Mouse (Mus musculus): ENCODE data around the gene Cldn15.
"Not testable (repeated sequence)": the region's sequence is repeated elsewhere in the genome, so short reads cannot be mapped to it uniquely, and the experiment has no call there.

Gene Cldn15

GRCm38 (mm10) chr5:136966331-136966730 is at the start of gene Cldn15:
Gene Cldn15, plus strand, starts transcription at chr5:136966616.
- peak; percentile 78 for DNase-seq

GRCm38 (mm10) chr5:136917613-136918242 is 48.7 kb upstream of the Cldn15 start:
- DNase-seq = no peak

GRCm38 (mm10) chr5:136918655-136919472 is 47.6 kb upstream of the Cldn15 start:
- peak; percentile 85 for DNase-seq

- no peak for DNase-seq
Observed at GRCm38 (mm10) chr5:136919546-136920301, 46.7 kb upstream of the Cldn15 start.

GRCm38 (mm10) chr5:136922830-136923229 is 43.6 kb upstream of the Cldn15 start:
- no peak for DNase-seq

GRCm38 (mm10) chr5:136923751-136924478 is 42.5 kb upstream of the Cldn15 start:
- no peak for DNase-seq

DNA sequence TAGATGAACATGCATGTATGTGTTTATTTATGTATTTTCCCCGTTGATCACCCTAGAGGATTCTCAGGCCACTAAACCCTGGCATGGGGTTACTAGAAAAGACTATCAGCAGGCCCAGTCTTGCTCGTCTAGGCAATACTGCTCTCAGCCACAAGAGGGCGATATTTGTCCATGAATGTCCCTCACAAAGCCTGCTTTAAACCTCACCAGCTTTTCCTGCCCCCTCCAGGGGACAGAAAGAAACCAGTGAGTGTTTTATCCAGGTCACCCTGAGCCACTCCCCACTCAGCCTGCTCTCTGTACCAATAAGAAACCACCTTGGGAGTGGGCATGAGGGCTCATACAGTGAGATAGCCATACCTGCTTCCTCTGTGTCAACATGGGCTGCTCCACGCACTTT is 37.3 kb upstream of the Cldn15 start:
- peak; percentile 89 for DNase-seq

DNA sequence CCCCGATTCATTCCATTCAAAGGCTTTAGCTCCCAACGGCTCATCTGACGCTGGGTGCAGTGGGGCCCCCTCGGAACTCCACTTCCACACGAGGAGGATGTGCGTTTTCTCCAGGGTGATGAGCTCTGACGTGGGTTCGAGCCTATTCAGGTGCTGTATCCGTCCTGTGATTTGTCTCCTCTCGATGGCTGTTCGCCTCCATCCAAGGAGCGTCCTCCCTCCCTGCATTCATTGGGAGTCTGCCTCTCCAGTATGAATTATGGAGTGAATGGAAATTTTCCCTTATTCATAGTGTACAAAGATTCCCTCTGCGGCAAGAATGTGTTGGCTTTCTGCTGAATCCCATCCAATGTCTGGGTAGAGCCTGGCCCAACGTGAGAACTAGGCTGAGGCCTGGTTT is 34.5 kb upstream of the Cldn15 start:
- no peak for DNase-seq

GRCm38 (mm10) chr5:136932956-136933355 is 33.5 kb upstream of the Cldn15 start:
- DNase-seq = no peak

GRCm38 (mm10) chr5:136933930-136934329 is 32.5 kb upstream of the Cldn15 start:
- no peak for DNase-seq

DNA sequence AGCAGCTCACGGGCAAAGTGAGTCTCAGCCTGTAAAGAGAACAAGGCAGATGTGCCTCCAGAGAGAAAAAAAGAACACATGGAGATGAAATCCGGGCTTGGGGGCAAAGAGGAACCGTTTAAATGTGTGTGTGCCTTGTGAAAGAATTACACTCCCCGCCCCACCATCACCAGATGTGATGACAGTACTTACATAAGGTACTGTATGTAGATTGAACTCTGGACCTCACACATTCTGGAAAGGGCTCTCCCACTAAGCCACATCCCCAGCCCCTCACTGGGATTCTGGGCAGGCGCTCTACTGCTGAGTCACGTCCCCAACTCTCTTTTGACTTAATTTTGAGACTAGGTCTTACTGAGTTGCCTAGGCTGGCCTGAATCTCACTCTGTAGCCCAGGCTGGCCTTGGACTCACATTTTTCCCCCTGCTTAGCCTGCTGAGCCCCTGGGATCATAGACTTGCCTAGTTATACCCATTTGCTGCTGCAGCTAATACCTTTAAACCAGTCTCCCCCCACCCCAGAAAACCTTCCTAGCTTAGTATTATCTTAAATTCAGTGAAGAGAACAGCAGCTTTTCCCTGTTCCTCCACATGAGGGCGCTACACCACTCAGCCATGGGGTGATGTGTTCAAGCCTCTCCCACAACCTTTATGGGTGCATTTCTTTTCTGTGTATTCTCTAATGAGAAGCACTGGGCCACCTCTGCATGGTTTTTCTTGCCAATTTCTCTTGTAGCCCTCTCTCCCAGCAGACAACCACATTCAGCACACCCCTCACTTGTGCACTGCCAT is 30.3 kb upstream of the Cldn15 start:
- DNase-seq = no peak

DNA sequence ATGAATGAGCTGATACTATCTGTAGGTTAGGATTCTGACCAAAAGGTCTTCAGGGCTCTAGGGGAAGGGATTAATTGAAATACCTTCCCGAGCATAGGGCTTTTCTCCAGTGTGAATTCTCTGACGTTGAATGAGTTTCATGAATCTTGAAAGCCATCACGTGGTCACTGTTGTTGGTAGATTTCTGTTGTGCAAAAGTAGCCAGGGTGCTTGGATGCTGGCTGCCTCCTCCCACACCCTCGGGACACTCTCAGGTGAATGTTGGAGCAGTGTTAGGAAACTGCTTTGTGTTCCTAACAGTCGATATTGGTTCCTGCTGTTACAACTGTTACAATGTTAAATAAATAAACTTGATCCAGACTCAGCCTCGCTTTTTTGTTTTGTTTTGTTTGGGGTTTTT is 29.7 kb upstream of the Cldn15 start:
- no peak for DNase-seq

- peak; percentile 88 for DNase-seq
Observed at GRCm38 (mm10) chr5:136937621-136938020, 28.8 kb upstream of the Cldn15 start.

- peak; percentile 49 for DNase-seq
Observed at GRCm38 (mm10) chr5:136939284-136939683, 27.1 kb upstream of the Cldn15 start.

DNA sequence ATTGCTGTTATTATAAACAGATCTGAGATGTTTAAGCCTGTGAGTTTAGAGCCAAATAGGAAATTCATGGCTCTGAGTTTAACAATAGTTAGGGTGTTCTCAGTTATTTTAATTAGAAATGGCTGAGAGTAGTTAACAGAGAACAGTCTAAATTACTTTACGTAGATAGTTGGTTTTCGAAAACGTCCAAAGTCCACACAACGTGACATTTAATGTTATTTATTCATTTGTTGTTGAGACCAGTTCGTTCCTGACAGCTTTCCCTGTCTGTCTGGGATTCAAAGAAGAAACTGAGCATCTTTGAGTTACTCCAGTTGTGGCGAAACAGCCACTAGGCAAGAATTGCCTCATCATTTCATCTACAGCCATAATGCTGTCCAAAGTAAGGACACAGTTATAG is 26.4 kb upstream of the Cldn15 start:
- peak; percentile 68 for DNase-seq

DNA sequence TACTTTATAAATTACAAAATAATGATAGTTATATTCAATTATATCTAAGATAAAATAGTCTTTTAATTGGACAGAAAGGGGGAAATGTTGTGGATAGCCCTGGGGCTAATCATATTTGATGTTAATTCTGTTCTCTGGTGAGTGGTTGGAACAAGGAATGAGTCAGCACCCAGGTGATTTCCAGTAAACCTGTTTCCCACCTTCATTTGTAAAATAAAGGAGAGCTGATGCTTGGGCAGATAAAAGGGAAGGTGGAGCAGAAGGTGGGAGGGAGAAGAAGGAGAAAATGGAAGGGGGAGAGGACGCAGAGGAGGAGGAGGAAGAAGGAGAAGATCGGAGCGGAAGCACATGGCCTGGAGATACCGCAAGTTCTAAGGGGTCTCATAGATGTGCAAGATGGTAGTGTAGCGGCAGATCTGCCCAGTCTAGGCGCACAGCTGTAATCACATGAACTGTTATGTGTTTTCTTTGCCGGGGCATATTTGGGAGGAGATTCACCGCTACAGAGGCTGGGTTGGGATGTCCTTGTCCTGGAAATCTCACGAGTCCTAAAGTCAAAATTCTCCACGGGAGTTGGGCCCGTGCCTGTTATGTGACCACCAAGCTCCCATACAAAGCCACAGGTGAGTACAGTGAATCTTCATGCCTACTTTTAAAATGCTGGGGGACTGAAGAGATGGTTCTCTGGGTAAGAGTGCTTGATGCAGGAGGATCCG is 25.4 kb upstream of the Cldn15 start:
- DNase-seq = no peak

DNA sequence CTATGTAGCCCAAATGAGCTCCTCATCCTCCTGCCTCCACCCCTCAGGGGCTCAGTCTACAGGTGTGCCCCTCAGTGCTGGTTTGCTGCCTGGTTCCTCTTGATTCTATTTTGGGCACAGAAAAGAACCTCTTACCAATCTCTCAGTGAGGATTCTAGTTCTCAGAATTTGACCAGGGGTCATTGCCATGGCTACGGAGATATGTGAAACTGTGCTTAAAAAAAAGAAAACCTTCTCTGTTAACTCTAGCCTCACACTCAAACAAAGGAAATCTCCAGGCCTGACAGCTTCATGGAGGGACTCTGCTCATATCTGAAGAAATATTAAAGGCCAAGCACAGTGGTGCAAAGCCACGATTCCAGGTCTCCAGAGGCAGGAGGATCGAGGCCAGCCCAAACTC is 23.6 kb upstream of the Cldn15 start:
- DNase-seq = no peak

DNA sequence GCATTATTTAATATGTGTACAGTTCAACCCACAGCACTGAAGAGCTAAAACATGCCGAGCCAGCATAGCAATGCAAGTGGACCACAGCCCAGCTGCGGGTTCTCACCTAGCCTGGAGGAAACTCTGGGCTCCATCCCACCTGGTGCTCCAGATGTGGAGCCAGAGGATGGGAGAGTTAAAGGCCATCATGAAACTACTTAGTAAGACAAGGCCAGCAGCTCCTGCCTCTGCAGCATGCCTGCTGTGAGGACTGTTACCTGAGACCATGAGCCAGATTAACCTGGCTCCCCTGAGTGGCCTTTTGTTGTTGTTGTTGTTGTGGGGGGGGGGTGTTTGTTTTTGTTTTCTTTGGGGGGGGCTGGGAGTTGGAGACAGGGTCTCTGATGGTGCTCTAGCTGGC is 23.0 kb upstream of the Cldn15 start:
- DNase-seq = no peak

DNA sequence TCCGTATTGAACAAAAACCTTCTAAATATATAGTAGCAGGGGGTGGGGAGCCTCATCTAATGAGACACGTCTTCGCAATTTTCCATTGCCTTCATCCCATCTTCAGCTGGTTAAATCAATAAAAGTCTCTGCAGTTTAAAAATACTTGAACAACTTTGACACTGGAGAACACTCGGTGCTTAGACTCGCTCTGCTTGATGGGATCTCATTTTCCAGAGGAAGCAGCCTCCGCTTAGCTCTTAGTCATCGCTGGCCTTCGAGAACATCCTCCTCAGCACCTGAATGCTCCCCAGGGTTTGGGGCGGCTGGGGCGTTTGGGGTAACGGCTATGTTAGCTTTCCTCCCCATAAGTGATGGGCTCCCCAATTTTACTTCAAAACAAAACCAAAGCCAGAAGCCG is 21.3 kb upstream of the Cldn15 start:
- no peak for DNase-seq

DNA sequence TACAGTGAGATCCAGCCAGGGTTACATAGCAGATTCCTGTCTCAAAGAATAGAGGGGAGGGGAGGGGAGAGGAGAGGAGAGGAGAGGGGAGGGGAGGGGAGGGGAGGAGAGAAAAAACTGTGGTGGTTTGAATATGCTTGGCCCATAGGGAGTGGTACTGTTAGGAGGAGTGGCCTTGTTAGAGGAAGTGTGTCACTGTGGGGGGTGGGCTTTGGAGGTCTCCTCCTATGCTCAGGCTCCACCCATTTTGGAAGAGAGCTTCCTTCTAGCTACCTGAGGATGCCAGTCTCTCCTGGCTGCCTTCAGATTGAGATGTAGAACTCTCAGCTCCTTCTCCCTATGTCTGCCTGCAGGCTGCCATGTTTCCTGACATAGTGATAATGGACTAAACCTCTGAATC is 18.5 kb upstream of the Cldn15 start:
- DNase-seq = no peak

DNA sequence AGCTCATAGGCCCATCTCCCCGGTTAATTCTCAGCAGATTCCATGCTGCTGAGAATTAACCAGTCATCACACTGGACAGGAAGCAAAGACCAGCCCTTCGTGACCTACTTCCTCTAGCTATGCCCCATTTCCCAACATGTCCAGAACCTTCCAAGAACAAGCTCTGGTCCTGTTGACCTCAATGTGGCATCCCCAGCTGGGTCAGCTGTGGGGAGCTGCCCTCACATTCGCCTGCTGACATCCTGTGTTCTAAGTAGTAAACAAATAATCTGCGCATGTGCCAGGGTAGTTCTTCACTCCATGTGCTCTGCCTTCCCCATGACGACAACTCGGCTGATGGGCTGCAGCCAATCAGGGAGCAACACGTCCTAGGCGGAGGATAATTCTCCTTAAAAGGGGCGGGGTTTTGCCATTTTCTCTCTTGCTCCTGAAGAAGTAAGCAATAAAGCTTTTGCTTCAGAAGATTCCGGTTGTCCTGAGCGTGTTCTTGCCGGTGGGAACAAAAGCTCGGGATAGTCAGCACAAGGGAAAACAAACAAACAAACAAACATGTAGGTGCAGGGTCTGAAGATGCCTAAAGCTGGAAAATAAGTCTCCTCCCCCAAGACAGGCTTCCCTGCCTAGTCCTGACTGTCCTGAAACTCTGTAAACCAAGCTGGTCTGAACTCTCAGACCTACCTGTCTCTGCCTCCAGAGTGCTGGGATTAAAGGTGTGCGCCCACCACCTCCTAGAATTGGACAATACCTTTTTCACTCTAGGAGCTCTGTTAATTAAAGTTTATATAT is 16.7 kb upstream of the Cldn15 start:
- not testable (repeated sequence) for DNase-seq
